Mouse (Mus musculus) liver, embryonic 15.5 days (tissue): ENCODE data around the gene Pitpnm3. TPM values are rescaled to one million over a fixed set of nuclear protein-coding genes. Genes with fewer than 3 reads are reported as not detected.

Experiments used
- ATAC-seq: fragments of 200-750 bp; cut with Nextera tagmentation; 2 replicates; pipeline ENCODE4 v1.8.0; 2017; ENCODE audit warnings: moderate number of reproducible peaks, mild to moderate bottlenecking, moderate library complexity; ENCODE audit not compliant: insufficient read depth
- H3K27ac ChIP-seq: fragments of 300-500 bp; sonication (generic); replicated peaks from 2 replicates; pipeline ENCODE4 v1.5.1; 2015; ENCODE audit warnings: mild to moderate bottlenecking, inconsistent platforms
- H3K27me3 ChIP-seq: fragments of 300-500 bp; sonication (generic); 2 replicates; pipeline ENCODE4 v1.6.1; 2015; ENCODE audit warnings: mild to moderate bottlenecking, inconsistent platforms
- H3K36me3 ChIP-seq: fragments of 300-500 bp; sonication (generic); replicated peaks from 2 replicates; pipeline ENCODE4 v1.6.1; 2015; ENCODE audit warnings: moderate library complexity, mild to moderate bottlenecking, inconsistent platforms
- H3K4me1 ChIP-seq: fragments of 300-500 bp; sonication (generic); replicated peaks from 2 replicates; pipeline ENCODE4 v1.6.1; 2015; ENCODE audit warnings: inconsistent platforms
- H3K4me2 ChIP-seq: fragments of 300-500 bp; sonication (generic); 2 replicates; pipeline ENCODE4 v1.6.1; 2015; ENCODE audit warnings: moderate library complexity, mild to moderate bottlenecking, inconsistent platforms
- H3K4me3 ChIP-seq: fragments of 300-500 bp; sonication (generic); replicated peaks from 2 replicates; pipeline ENCODE4 v1.5.1; 2015; ENCODE audit warnings: mild to moderate bottlenecking, inconsistent platforms
- H3K9ac ChIP-seq: fragments of 300-500 bp; sonication (generic); 2 replicates; pipeline ENCODE4 v1.6.1; 2015; ENCODE audit warnings: moderate library complexity, mild to moderate bottlenecking, inconsistent platforms
- H3K9me3 ChIP-seq: fragments of 300-500 bp; sonication (generic); replicated peaks from 2 replicates; pipeline ENCODE4 v1.6.1; 2016; ENCODE audit warnings: inconsistent platforms
- WGBS: fragments of 180-500 bp; shearing (Covaris S2); methylation state at CpG from one replicate; pipeline ENCODE4 v1.1.7; 2015; ENCODE audit warnings: mixed read lengths; ENCODE audit not compliant: insufficient replicate concordance; 5-methylcytosine and 5-hydroxymethylcytosine counted together
- polyA plus RNA-seq: library from polyadenylated mRNA; unstranded; fragments of >200 nt; fragmentation: Nextera tagmentation; extraction: Ambion mirVana; gene quantifications from 2 replicates; pipeline ENCODE4 v1.2.1, GENCODE M21; 2015

Gene Pitpnm3
- polyA plus RNA-seq, 1 experiment from 2014 or later: not detected

- no peak overlapping the region for H3K9ac ChIP-seq
- no peak overlapping the region for H3K27ac ChIP-seq
- peaks cover 8% of the 10 kb centered on the region for H3K36me3 ChIP-seq
- H3K27me3 ChIP-seq: no peaks in the 10 kb centered on the region
- ATAC-seq: no peak
- no peak overlapping the region for H3K4me3 ChIP-seq
- no peaks in the 10 kb centered on the region for H3K9me3 ChIP-seq
- no peaks in the 10 kb centered on the region for H3K4me1 ChIP-seq
- WGBS: 66% methylated on average over 4 of the region's 4 CpGs
- H3K4me2 ChIP-seq: no peak overlapping the region
Measured at GRCm38 (mm10) chr11:72155981-72156428, 20.4 kb upstream of the Pitpnm3 start.

- no peak overlapping the region for H3K4me2 ChIP-seq
- WGBS: 75% methylated on average over 11 of the region's 11 CpGs
- H3K27me3 ChIP-seq: no peaks in the 10 kb centered on the region
- H3K9ac ChIP-seq: no peak overlapping the region
- no peak overlapping the region for H3K27ac ChIP-seq
- no peak for ATAC-seq
- no peaks in the 10 kb centered on the region for H3K4me1 ChIP-seq
- peaks cover 8% of the 10 kb centered on the region for H3K36me3 ChIP-seq
- no peaks in the 10 kb centered on the region for H3K9me3 ChIP-seq
- H3K4me3 ChIP-seq: no peak overlapping the region
Measured at GRCm38 (mm10) chr11:72155186-72155980, 19.8 kb upstream of the Pitpnm3 start.

- Histone ChIP-seq H3K4me2 (no peak overlapping the region), H3K4me1 (no peaks in the 10 kb centered on the region), H3K27me3 (no peaks in the 10 kb centered on the region), H3K4me3 (no peak overlapping the region), H3K9me3 (no peaks in the 10 kb centered on the region), H3K9ac (no peak overlapping the region), H3K36me3 (peaks cover 8% of the 10 kb centered on the region), H3K27ac (no peak overlapping the region)
- 71% methylated on average over 12 of the region's 12 CpGs for WGBS
- 0 out of 2 replicates have a peak, but pooled peaks have one; percentile 9 for ATAC-seq
Measured at GRCm38 (mm10) chr11:72153122-72153862, 17.7 kb upstream of the Pitpnm3 start.

- H3K4me1 ChIP-seq: no peaks in the 10 kb centered on the region
- H3K27me3 ChIP-seq: no peaks in the 10 kb centered on the region
- ATAC-seq: no peak
- no peak overlapping the region for H3K4me3 ChIP-seq
- 58% methylated on average over 2 of the region's 2 CpGs for WGBS
- H3K36me3 ChIP-seq: peaks cover 8% of the 10 kb centered on the region
- no peak overlapping the region for H3K9ac ChIP-seq
- no peak overlapping the region for H3K27ac ChIP-seq
- H3K4me2 ChIP-seq: no peak overlapping the region
- H3K9me3 ChIP-seq: no peaks in the 10 kb centered on the region
Measured at GRCm38 (mm10) chr11:72151120-72151519, 15.5 kb upstream of the Pitpnm3 start.

- Histone ChIP-seq H3K4me2 (no peak overlapping the region), H3K4me3 (no peak overlapping the region), H3K9me3 (no peaks in the 10 kb centered on the region), H3K36me3 (no peaks in the 10 kb centered on the region), H3K9ac (no peak overlapping the region), H3K4me1 (no peaks in the 10 kb centered on the region), H3K27me3 (no peaks in the 10 kb centered on the region), H3K27ac (no peak overlapping the region)
- WGBS: 53% methylated on average over 3 of the region's 3 CpGs
- no peak for ATAC-seq
Measured at GRCm38 (mm10) chr11:72147910-72148309, 12.3 kb upstream of the Pitpnm3 start.

- no peaks in the 10 kb centered on the region for H3K27me3 ChIP-seq
- no peak overlapping the region for H3K27ac ChIP-seq
- WGBS: 52% methylated on average over 1 of the region's 1 CpGs
- H3K4me3 ChIP-seq: no peak overlapping the region
- ATAC-seq: no peak
- no peak overlapping the region for H3K4me2 ChIP-seq
- no peak overlapping the region for H3K9ac ChIP-seq
- no peaks in the 10 kb centered on the region for H3K36me3 ChIP-seq
- H3K9me3 ChIP-seq: no peaks in the 10 kb centered on the region
- H3K4me1 ChIP-seq: no peaks in the 10 kb centered on the region
Measured at GRCm38 (mm10) chr11:72145877-72146248, 10.3 kb upstream of the Pitpnm3 start.

- H3K27ac ChIP-seq: no peak overlapping the region
- H3K4me1 ChIP-seq: no peaks in the 10 kb centered on the region
- H3K27me3 ChIP-seq: no peaks in the 10 kb centered on the region
- H3K9ac ChIP-seq: no peak overlapping the region
- no peak overlapping the region for H3K4me2 ChIP-seq
- 6% methylated on average over 2 of the region's 2 CpGs for WGBS
- no peaks in the 10 kb centered on the region for H3K9me3 ChIP-seq
- no peak overlapping the region for H3K4me3 ChIP-seq
- no peak for ATAC-seq
- no peaks in the 10 kb centered on the region for H3K36me3 ChIP-seq
Measured at GRCm38 (mm10) chr11:72145182-72145876, 9.8 kb upstream of the Pitpnm3 start.

- Histone ChIP-seq H3K4me2 (no peak overlapping the region), H3K27me3 (peaks cover 13% of the 10 kb centered on the region), H3K9me3 (no peaks in the 10 kb centered on the region), H3K4me1 (no peaks in the 10 kb centered on the region), H3K4me3 (no peak overlapping the region), H3K9ac (no peak overlapping the region), H3K36me3 (no peaks in the 10 kb centered on the region), H3K27ac (no peak overlapping the region)
- ATAC-seq: no peak
- 54% methylated on average over 10 of the region's 10 CpGs for WGBS
Measured at GRCm38 (mm10) chr11:72142889-72143288, 7.3 kb upstream of the Pitpnm3 start.

- Histone ChIP-seq H3K4me2 (no peak overlapping the region), H3K27me3 (peaks cover 40% of the 10 kb centered on the region), H3K4me3 (no peak overlapping the region), H3K27ac (no peak overlapping the region), H3K4me1 (no peaks in the 10 kb centered on the region), H3K36me3 (no peaks in the 10 kb centered on the region), H3K9me3 (no peaks in the 10 kb centered on the region), H3K9ac (no peak overlapping the region)
- ATAC-seq: no peak
- 53% methylated on average over 6 of the region's 6 CpGs for WGBS
Measured at GRCm38 (mm10) chr11:72140198-72140597, 4.6 kb upstream of the Pitpnm3 start.

- Histone ChIP-seq H3K4me3 (no peak overlapping the region), H3K4me2 (no peak overlapping the region), H3K9ac (no peak overlapping the region), H3K9me3 (no peaks in the 10 kb centered on the region), H3K36me3 (no peaks in the 10 kb centered on the region), H3K27ac (no peak overlapping the region), H3K27me3 (peaks cover 78% of the 10 kb centered on the region), H3K4me1 (no peaks in the 10 kb centered on the region)
- WGBS: 25% methylated on average over 11 of the region's 11 CpGs
- ATAC-seq: no peak
Measured at GRCm38 (mm10) chr11:72136231-72136982, 829 bp upstream of the Pitpnm3 start.
